Mouse (Mus musculus): ENCODE results near the gene Ntmt1.

Ntmt1 gene

DNA sequence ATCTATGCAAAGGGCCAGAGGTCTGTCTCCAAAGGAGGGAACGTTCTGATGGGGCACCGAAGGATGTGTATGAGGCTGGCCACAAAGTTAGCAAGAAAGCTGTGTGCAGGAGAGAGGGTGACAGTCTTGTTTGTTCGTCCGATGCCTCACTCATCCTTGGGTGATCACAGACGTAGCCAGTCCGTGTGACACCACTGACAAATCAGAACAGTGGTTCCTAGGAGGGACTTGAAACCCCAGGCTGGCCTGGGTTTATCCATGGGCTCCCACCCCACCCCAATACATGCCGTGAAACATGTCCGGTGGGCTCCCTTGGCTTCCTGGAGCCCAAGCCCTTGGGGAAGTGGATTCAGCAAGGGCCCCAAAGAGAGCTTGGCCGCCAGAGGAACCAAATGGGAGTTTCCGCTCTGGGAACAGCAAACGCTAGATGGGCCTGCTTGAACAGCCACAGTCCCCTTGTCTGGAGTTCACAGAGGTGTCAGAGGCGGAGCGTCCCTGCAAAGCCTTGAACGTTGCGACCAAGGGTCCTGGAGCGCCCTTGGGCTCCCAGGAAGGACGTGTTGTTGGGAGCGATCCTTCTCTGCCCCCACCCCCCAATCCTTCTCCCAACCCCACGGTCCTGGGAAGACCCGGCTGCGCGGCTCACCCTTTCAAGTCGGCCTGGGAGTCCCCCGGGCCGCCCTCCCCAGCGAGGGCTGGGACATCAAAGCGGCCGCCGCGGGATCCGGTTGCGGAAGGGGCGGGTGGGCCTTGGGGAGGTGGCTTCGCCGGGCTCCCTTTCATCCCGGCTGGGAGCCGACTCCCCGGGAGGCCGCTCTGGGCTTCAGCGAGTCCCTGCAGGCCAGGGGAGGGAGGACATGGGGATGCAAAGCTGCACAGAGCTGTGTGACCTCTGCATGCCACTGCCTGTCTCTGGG is 23.3 kb upstream of the Ntmt1 start:
- DNase-seq, result peak in 1 of 2 experiments; percentile 21

- no peak for DNase-seq
Measured at GRCm38 (mm10) chr2:30787466-30787865, 20.2 kb upstream of the Ntmt1 start.

DNA sequence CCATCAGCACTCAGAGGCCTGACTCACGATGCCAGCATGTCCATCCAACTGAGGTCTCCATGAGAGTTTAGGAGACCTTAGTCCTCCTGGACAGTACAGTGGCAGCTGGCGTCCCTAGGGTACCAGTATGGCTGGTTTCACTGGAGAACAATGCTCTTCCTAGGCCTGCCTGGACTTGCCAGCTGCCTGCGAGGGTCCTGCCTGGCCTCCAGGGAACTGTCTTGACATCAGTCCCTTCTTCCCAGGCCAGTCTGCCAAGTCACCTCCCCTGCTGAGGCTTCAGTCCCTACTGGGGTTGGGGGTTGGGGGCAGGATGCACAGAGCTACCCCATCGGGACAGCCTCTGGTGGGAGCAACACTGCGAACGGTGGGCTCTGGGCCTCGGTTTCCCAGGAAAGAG is 15.6 kb upstream of the Ntmt1 start:
- no peak for DNase-seq

DNA sequence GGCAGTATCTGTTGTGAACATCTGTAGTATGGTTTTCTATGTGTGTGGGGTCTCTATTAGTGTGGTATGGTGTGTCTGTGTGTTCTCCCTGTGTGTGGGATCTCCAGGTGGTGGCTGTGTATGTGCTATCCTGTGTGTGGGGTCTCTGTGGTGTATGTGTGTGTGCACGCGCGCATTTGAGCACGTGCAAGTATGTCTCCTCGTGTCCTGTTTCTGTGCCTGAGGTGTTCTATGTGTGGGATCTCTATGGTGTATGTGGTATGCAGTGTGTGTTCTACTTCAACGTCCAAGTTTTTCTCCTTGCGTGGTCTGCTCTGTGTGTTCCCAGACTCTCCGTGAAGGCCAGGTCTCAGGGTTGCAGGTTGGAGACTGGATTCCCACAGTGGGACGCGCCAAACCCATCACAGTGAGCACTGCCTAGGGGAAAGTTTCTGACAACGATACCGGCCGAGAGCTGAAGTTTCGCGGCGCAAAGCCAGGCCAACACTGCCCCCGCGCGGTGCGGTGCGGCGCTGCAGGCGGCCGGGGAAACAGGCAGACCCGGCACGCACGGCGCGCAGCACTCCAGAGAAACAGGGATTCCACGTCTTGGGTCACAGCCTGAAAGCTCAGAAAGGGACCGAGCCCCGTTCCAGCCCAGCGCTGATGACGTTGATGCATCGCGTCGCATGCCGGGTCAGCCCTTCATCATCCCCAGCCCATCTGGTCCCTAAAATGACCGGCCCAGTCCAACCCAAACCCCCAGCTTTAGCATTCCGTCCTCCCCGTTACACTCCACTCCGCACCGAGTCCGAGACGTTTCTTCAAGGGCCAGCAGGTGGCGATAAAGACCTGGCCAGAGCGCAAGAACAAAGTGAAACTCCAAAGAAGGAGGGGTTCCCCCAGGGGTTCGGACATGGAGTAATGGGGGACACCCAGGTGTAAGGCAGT is 13.2 kb upstream of the Ntmt1 start:
- peak; percentile 98 to 99 for DNase-seq

- peak; percentile 17 to 19 for DNase-seq
Measured at GRCm38 (mm10) chr2:30795271-30795888, 12.2 kb upstream of the Ntmt1 start.

- peak; percentile 20 to 40 for DNase-seq
Measured at GRCm38 (mm10) chr2:30795889-30796275, 11.7 kb upstream of the Ntmt1 start.

DNA sequence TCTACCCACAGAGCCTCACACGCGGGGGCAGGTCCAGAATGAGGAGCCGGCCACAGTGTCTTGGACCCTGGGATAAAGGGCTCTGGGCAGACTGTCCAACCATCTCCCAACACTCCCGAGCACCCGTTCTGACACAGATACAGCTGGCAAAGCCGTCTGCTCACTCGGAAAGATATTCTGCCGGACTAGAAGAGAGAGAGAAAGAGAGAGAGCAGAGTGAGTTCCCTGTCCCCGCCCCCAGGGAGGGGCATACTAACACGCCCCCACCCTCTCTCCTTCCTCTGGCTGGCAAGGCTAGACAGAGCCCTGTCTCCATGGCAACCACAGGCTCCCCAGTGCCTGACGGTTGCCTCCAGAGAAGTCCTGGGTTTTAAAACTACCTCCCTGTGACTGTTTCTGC is 11.2 kb upstream of the Ntmt1 start:
- DNase-seq, result peak; percentile 48 to 73

GRCm38 (mm10) chr2:30799456-30799855 is 8.2 kb upstream of the Ntmt1 start:
- no peak for DNase-seq

DNA sequence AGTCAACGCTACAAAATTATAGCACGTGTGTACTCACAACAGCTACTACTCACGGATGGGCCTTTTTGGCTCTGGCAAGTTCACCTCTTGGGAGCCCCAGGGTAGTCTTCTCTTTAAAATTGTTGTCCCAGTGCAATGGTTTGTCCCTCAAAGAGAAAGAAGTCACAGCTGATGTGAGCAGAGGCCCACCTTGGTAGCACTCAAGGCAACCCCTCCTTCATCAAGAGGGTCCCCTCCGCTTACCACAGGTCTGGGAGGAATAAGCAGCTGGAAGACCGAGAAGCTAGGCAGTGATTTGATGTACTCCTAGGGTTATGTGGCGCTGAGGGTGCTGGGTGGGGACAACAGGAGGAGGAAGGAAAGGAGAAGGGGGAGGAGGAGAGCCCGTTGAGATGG is 7.0 kb upstream of the Ntmt1 start:
- no peak for DNase-seq

- peak; percentile 46 to 53 for DNase-seq
Measured at GRCm38 (mm10) chr2:30801067-30801852, 6.4 kb upstream of the Ntmt1 start.

GRCm38 (mm10) chr2:30803604-30804003 is 4.0 kb upstream of the Ntmt1 start, which contains the start of gene 1700001O22Rik:
1700001O22Rik (minus strand) TSS chr2:30803661.
- DNase-seq, result no peak

DNA sequence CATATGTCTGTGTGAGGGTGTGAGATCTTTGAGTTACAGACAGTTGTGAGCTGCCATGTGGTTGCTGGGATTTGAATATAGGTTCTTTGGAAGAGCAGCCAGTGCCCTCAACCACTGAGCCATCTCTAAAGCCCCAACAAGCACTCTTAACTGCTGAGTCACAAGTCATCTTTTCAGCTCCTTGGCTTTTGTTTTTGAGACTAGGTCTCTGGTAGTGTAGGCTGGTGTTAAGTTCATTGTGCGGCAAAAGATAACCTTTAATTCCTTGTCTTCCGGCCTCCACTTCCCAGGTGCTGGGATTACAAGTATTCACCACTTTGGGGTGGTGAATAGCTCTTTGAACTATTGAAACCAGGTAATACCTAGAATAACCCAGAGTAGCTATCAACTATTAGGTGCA is 1.6 kb upstream of the Ntmt1 start:
- no peak for DNase-seq

- DNase-seq, result no peak
Measured at GRCm38 (mm10) chr2:30807147-30807647, 429 bp upstream of the Ntmt1 start.

- DNase-seq, result no peak
Measured at GRCm38 (mm10) chr2:30808296-30808655, 650 bp downstream of the Ntmt1 start.

- no peak for DNase-seq
Measured at GRCm38 (mm10) chr2:30809503-30809902, 1.9 kb downstream of the Ntmt1 start.

GRCm38 (mm10) chr2:30810573-30810972 is 2.9 kb downstream of the Ntmt1 start:
- no peak for DNase-seq

- no peak for DNase-seq
Measured at GRCm38 (mm10) chr2:30816383-30816782, 8.8 kb downstream of the Ntmt1 start.

DNA sequence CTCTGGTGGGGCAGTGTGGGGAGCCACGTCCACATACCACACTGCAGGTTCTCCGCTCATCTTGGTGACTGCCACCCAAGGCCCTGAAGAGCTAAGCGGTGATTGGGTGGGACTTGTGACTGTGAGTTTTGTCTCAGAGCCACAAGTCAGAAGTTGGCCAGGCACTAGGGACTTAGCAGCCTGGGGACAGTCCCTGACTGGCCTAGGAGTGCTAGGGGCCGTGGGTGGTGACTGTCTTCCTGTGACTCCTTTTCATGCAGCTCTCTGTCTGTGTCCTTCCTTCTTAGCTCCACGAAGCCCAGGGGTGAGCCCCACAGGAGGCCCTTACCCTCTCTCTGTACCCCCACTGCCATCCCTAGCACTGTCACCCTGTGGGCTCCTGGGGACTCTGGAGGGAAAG is 12.2 kb downstream of the Ntmt1 start:
- no peak for DNase-seq

GRCm38 (mm10) chr2:30821073-30821472 is 13.4 kb downstream of the Ntmt1 start:
- DNase-seq, result no peak

- DNase-seq, result no peak
Measured at GRCm38 (mm10) chr2:30822460-30822859, 14.8 kb downstream of the Ntmt1 start.

DNA sequence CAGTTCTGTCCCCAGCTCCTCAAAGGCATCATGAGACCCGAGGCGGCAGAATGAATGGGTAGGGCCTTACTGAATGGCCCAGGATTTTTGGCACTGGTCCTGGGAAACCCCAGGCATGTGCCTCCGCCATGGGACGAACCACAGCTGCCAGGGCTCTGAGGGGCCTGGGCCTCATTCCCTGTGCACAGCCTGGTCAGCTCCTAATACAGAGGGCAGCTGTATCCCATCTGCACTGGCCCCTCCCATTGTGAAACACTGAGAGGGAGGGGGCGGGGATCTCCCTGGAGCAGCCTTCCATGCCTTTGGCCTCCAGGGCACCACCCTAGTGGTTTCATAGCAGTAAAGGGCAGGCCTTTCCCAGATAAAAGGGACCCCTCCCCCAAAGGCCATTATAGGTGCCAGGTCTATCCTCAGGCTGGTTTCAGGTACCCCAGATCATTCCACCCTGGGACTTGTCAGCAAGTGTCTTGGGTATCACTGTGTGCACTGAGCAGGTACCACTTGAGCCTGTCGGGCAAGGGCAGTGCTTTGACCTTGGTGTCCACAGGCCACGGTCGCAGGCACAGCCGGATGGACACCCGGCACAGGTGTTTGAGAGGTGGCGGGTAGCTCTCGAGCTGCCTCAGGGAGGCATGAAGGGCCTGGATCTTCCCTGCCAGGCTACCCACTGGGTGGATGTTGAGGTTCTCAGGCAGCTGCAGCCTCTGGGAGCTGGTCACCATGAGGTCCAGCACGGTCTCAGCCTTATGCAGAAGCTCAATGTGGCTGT is 15.9 kb downstream of the Ntmt1 start:
- peak in 1 of 2 experiments; percentile 45 for DNase-seq

Measured in cerebellum, postnatal 25 days (tissue).